Mouse (Mus musculus) heart, postnatal 0 days (tissue): Measurements from ENCODE around the gene Eif4g3.

Experiments
- CTCF ChIP-seq: IDR thresholded peaks from 2 replicates; pipeline ENCODE4 v1.5.1; 2016; ENCODE audit warnings: antibody characterized with exemption, control low read depth, low read depth
- EP300 ChIP-seq: IDR thresholded peaks from 2 replicates; pipeline ENCODE4 v1.6.1; 2016; ENCODE audit warnings: antibody characterized with exemption, low read depth

DNA sequence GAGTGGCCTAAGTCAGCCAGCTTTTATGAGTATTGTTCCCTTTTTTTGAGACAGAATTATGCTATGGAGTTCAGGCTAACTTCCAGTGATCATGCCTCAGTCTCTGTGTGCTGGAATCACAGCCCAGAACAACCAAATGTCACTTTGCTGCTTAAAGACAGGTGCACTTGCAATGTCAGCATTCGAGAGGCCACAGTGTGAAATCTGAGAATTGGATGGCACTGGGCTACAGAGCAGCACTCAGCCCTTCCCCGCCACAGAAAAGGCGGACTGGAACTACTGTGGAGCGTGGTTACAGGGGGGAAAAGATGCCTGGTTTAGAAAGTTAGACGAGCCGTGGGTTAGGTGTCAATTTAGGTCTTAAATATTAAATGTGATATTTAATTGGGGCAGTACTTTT, 27.4 kb downstream of the Eif4g3 start:
- TF ChIP-seq EP300: no peak
- TF ChIP-seq CTCF: no peak
